Mouse (Mus musculus) MEL (cell line): Measurements from ENCODE around the gene Hoxd10.

Experiments
- CTCF ChIP-seq, 3 experiments: IDR thresholded peaks in 2 of 3; conservative IDR thresholded peaks in 1 of 3; 2 replicates each; pipeline ENCODE4 v1.5.1; 2011 to 2012; ENCODE audit warnings: low read length in 3 of 3, low read depth in 2 of 3, mild to moderate bottlenecking in 2 of 3, improper control_type of control experiment in 1 of 3, inconsistent platforms in 1 of 3, mixed read lengths in 1 of 3, moderate library complexity in 1 of 3; ENCODE audit not compliant: control insufficient read depth in 1 of 3, insufficient read depth in 1 of 3, poor library complexity in 1 of 3, severe bottlenecking in 1 of 3
- MAFK ChIP-seq: IDR thresholded peaks from 2 replicates; pipeline ENCODE4 v1.6.1; 2011; ENCODE audit warnings: low read depth, mild to moderate bottlenecking, low read length, improper control_type of control experiment, borderline replicate concordance
- MAX ChIP-seq: IDR thresholded peaks from 2 replicates; pipeline ENCODE4 v1.6.1; 2011; ENCODE audit warnings: low read length, improper control_type of control experiment
- POLR2AphosphoS2 ChIP-seq: IDR thresholded peaks from 2 replicates; pipeline ENCODE4 v1.6.1; 2011; ENCODE audit warnings: low read length, improper control_type of control experiment
- POLR2AphosphoS5 ChIP-seq: IDR thresholded peaks from 2 replicates; pipeline ENCODE4 v1.6.1; 2012; ENCODE audit warnings: low read depth, borderline replicate concordance, mild to moderate bottlenecking, inconsistent platforms, low read length, moderate library complexity, mixed read lengths
- TAL1 ChIP-seq: IDR thresholded peaks from 2 replicates; pipeline ENCODE4 v1.6.1; 2012; ENCODE audit warnings: mild to moderate bottlenecking, inconsistent platforms, low read length, moderate library complexity, mixed read lengths
- TCF12 ChIP-seq: IDR thresholded peaks from 2 replicates; pipeline ENCODE4 v1.6.1; 2014; ENCODE audit warnings: low read depth, mild to moderate bottlenecking, inconsistent platforms, low read length, improper control_type of control experiment, moderate library complexity

GRCm38 (mm10) chr2:74653781-74654535, 37.8 kb upstream of the Hoxd10 start:
- TF ChIP-seq POLR2AphosphoS5 (no peak), MAFK (no peak), MAX (no peak), TCF12 (no peak), TAL1 (no peak), CTCF (IDR thresholded peaks at IDR 0.05 in 2 of 3, conservative IDR thresholded peaks at IDR 0.05 in 1 of 3; ENCODE audit: control insufficient read depth in 1 of 3, insufficient read depth in 1 of 3, low read depth in 2 of 3, low read length in 3 of 3, poor library complexity in 1 of 3, severe bottlenecking in 1 of 3) (no peak), POLR2AphosphoS2 (no peak)
